Mouse (Mus musculus) small intestine, adult 2 months (tissue): ENCODE data around the gene Atg101. TPM values are rescaled to one million over a fixed set of nuclear protein-coding genes. Genes with fewer than 3 reads are reported as not detected.

ENCODE experiments used
- H3K27ac ChIP-seq: fragments of 200-500 bp; 2 replicates; pipeline ENCODE4 v1.5.1; 2012; ENCODE audit warnings: low read depth, low read length, control low read depth, inconsistent platforms; ENCODE audit not compliant: insufficient read depth
- H3K27me3 ChIP-seq: fragments of 200-500 bp; 2 replicates; pipeline ENCODE4 v1.6.1; 2012; ENCODE audit warnings: mild to moderate bottlenecking, moderate library complexity, low read length, inconsistent platforms; ENCODE audit not compliant: control insufficient read depth, insufficient read depth
- H3K36me3 ChIP-seq: fragments of 200-500 bp; 2 replicates; pipeline ENCODE4 v1.6.1; 2012; ENCODE audit warnings: mild to moderate bottlenecking, low read length, control low read depth, inconsistent platforms; ENCODE audit not compliant: control insufficient read depth, insufficient read depth
- H3K4me1 ChIP-seq: fragments of 200-500 bp; 2 replicates; pipeline ENCODE4 v1.6.1; 2012; ENCODE audit warnings: low read length, inconsistent platforms, mixed read lengths; ENCODE audit not compliant: control insufficient read depth, insufficient read depth, insufficient read length
- H3K4me3 ChIP-seq: fragments of 200-500 bp; 2 replicates; pipeline ENCODE4 v1.5.1; 2012; ENCODE audit warnings: low read depth, mild to moderate bottlenecking, control low read depth, inconsistent platforms, low read length, moderate library complexity
- CTCF ChIP-seq: fragments of 200-500 bp; IDR thresholded peaks from 2 replicates; pipeline ENCODE4 v1.5.1; 2012; ENCODE audit warnings: low read depth, mild to moderate bottlenecking, control low read depth, inconsistent platforms, low read length, moderate library complexity, mixed read lengths; ENCODE audit not compliant: insufficient replicate concordance, insufficient read length; ENCODE audit errors: extremely low read depth
- POLR2A ChIP-seq: fragments of 200-500 bp; IDR thresholded peaks from 2 replicates; pipeline ENCODE4 v1.6.1; 2012; ENCODE audit warnings: low read depth, mild to moderate bottlenecking, control low read depth, inconsistent platforms, low read length, moderate library complexity
- WGBS: fragments of 180-500 bp; shearing (Covaris S2); methylation state at CpG from one replicate; pipeline ENCODE4 v1.1.7; 2018; 5-methylcytosine and 5-hydroxymethylcytosine counted together
- polyA plus RNA-seq: library from polyadenylated mRNA; depleted of rRNA; stranded (reverse); fragments of >200 nt; gene quantifications from 2 replicates; pipeline ENCODE4 v1.2.3, GENCODE M21; 2012; rRNA removed

Gene Atg101
- polyA plus RNA-seq, 1 experiment = 38.4 TPM

- Histone ChIP-seq H3K4me3 (no peak overlapping the region), H3K4me1 (peaks cover 11% of the 10 kb centered on the region), H3K36me3 (no peaks in the 10 kb centered on the region), H3K27ac (no peak overlapping the region), H3K27me3 (no peaks in the 10 kb centered on the region)
- TF ChIP-seq CTCF (no peak), POLR2A (no peak)
- 78% methylated on average over 3 of the region's 3 CpGs for WGBS
Observed at GRCm38 (mm10) chr15:101329564-101329892, 45.5 kb downstream of the Atg101 start.

- TF ChIP-seq CTCF = no peak
- no peak for TF ChIP-seq POLR2A
- 24% methylated on average over 4 of the region's 4 CpGs for WGBS
- no peak overlapping the region for H3K27ac ChIP-seq
Observed at GRCm38 (mm10) chr15:101331090-101331489, 47.0 kb downstream of the Atg101 start.

GRCm38 (mm10) chr15:101332370-101332769, 48.3 kb downstream of the Atg101 start:
- no peaks in the 10 kb centered on the region for H3K27me3 ChIP-seq
- H3K4me3 ChIP-seq = no peak overlapping the region
- no peaks in the 10 kb centered on the region for H3K36me3 ChIP-seq
- 21% methylated on average over 4 of the region's 4 CpGs for WGBS
- H3K27ac ChIP-seq = no peak overlapping the region
- H3K4me1 ChIP-seq = peaks cover 15% of the 10 kb centered on the region
- TF ChIP-seq CTCF = no peak
- no peak for TF ChIP-seq POLR2A

More at GRCm38 (mm10) chr15:101331090-101331489, 47.0 kb downstream of the Atg101 start:
- H3K27me3 ChIP-seq = no peaks in the 10 kb centered on the region
- H3K4me1 ChIP-seq = peaks cover 11% of the 10 kb centered on the region
- H3K4me3 ChIP-seq = no peak overlapping the region
- no peaks in the 10 kb centered on the region for H3K36me3 ChIP-seq

GRCm38 (mm10) chr15:101333165-101333564, 49.1 kb downstream of the Atg101 start:
- TF ChIP-seq CTCF (no peak), POLR2A (no peak)
- Histone ChIP-seq H3K36me3 (no peaks in the 10 kb centered on the region), H3K27me3 (no peaks in the 10 kb centered on the region), H3K27ac (no peak overlapping the region), H3K4me3 (no peak overlapping the region), H3K4me1 (peaks cover 14% of the 10 kb centered on the region)
- 56% methylated on average over 1 of the region's 1 CpGs for WGBS

GRCm38 (mm10) chr15:101333648-101334047, 49.6 kb downstream of the Atg101 start:
- WGBS = 65% methylated on average over 4 of the region's 4 CpGs
- Histone ChIP-seq H3K36me3 (no peaks in the 10 kb centered on the region), H3K27me3 (no peaks in the 10 kb centered on the region), H3K27ac (no peak overlapping the region), H3K4me1 (peaks cover 14% of the 10 kb centered on the region), H3K4me3 (no peak overlapping the region)
- TF ChIP-seq POLR2A (no peak), CTCF (no peak)

- no peak overlapping the region for H3K4me3 ChIP-seq
- no peak overlapping the region for H3K27ac ChIP-seq
- peaks cover 9% of the 10 kb centered on the region for H3K4me1 ChIP-seq
- no peak for TF ChIP-seq CTCF
- H3K27me3 ChIP-seq = no peaks in the 10 kb centered on the region
- WGBS = 36% methylated on average over 24 of the region's 24 CpGs
- no peaks in the 10 kb centered on the region for H3K36me3 ChIP-seq
Observed at GRCm38 (mm10) chr15:101336474-101337174, 52.6 kb downstream of the Atg101 start.

- H3K4me3 ChIP-seq = no peak overlapping the region
- peaks cover 6% of the 10 kb centered on the region; the same call in 1 of the 2 replicates for H3K4me1 ChIP-seq
- no peaks in the 10 kb centered on the region for H3K27me3 ChIP-seq
- H3K36me3 ChIP-seq = no peaks in the 10 kb centered on the region
- 88% methylated on average over 4 of the region's 4 CpGs for WGBS
- no peak overlapping the region for H3K27ac ChIP-seq
- no peak for TF ChIP-seq POLR2A
- no peak for TF ChIP-seq CTCF
Observed at GRCm38 (mm10) chr15:101338359-101338758, 54.3 kb downstream of the Atg101 start.

GRCm38 (mm10) chr15:101339537-101339936, 55.5 kb downstream of the Atg101 start:
- Histone ChIP-seq H3K4me1 (peaks cover 6% of the 10 kb centered on the region; the same call in 1 of the 2 replicates), H3K36me3 (no peaks in the 10 kb centered on the region), H3K4me3 (no peak overlapping the region), H3K27me3 (no peaks in the 10 kb centered on the region), H3K27ac (no peak overlapping the region)
- 0% methylated on average over 2 of the region's 2 CpGs for WGBS
- TF ChIP-seq CTCF = peak; percentile 89; the same call in 1 of the 2 replicates
- TF ChIP-seq POLR2A = no peak

Other genes starting within 250 kb of the Atg101 start
- gene Gm47841, start 236.9 kb upstream of the Atg101 start, polyA plus RNA-seq = 0.18 TPM in 1 of 2 replicates, not detected in the other
- 2.9 and 7.8 TPM in 2 replicates for gene Fignl2, start 205.7 kb upstream of the Atg101 start, polyA plus RNA-seq
- gene Ankrd33, start 168.5 kb upstream of the Atg101 start, polyA plus RNA-seq = not detected in 2 replicates
- 19.6 and 35.5 TPM in 2 replicates for gene Acvrl1, start 155.8 kb upstream of the Atg101 start, polyA plus RNA-seq
- 21.5 and 46.0 TPM in 2 replicates for gene Acvr1b, start 110.2 kb upstream of the Atg101 start, polyA plus RNA-seq
- gene Grasp, start 60.1 kb upstream of the Atg101 start, polyA plus RNA-seq = 7.3 and 8.5 TPM in 2 replicates
- 6.5 and 9.7 TPM in 2 replicates for gene Nr4a1, start 30.0 kb upstream of the Atg101 start, polyA plus RNA-seq
- gene 6030408B16Rik, start 8.9 kb downstream of the Atg101 start, polyA plus RNA-seq = 0.14 and 0.24 TPM in 2 replicates
- 0.61 and 2.5 TPM in 2 replicates for gene Krt80, start 85.9 kb downstream of the Atg101 start, polyA plus RNA-seq
- gene Krt7, start 126.8 kb downstream of the Atg101 start, polyA plus RNA-seq = 35.1 and 43.1 TPM in 2 replicates
- gene Krt87, start 154.5 kb downstream of the Atg101 start, polyA plus RNA-seq = 0.29 and 0.30 TPM in 2 replicates
- gene Krt88, start 163.5 kb downstream of the Atg101 start, polyA plus RNA-seq = not detected in 2 replicates
- gene Krt81, start 179.5 kb downstream of the Atg101 start, polyA plus RNA-seq = not detected in 2 replicates
- gene Krt86, start 189.2 kb downstream of the Atg101 start, polyA plus RNA-seq = not detected in 2 replicates
- gene Krt83, start 207.2 kb downstream of the Atg101 start, polyA plus RNA-seq = 0.08 and 0.48 TPM in 2 replicates
- gene Gm49425, start 233.0 kb downstream of the Atg101 start, polyA plus RNA-seq = not detected in 2 replicates
- 0.27 TPM in 1 of 2 replicates, not detected in the other for gene Krt84, start 248.5 kb downstream of the Atg101 start, polyA plus RNA-seq